Mouse (Mus musculus) monocyte, adult 2 months (primary cell): ENCODE data around the gene Trappc10.

Source experiments
- DNase-seq, 2 experiments: peaks; one replicate each; pipeline ENCODE4 v3.0.0; 2022; ENCODE audit warnings: low spot score in 2 of 2, low read depth in 1 of 2

Gene Trappc10

DNA sequence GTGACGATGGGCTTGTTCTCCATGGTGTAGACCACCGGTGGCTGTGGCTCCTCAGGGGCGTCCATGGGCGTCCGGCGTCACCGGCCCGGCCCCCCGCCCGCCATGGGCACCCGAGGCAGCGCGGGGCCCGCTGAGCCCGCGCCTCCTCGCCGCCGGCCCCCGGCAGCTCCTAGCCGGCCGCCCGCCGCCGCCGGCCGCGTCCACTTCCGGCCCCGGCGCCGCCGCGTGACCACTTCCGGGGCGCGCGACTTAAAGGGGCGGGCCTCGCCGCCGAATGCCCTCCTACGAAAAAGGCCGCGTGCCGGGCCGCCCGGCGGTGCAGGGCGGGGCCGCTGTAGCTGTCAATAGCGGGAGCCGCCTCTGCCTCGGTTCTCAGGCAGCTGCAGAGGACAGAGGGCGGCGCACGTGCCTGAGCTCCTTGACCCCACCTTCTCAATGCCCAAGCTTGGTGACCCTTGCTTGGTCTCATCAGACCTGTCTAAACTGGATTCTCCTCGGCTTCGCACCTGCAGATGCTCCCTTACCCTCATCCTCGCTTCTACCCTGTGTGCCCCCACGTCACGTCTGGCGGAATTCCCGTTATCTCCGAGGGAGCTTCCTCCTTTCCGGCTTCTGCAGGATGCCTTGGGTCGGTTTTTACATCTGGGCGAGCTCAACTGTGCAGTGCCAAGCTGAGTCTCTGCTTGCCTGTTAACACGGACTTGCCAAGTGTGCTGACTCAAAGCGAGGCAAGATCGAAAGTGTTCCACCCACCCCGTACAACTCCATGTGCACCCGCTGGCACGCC lies at the start of gene Trappc10:
Gene Trappc10 (minus strand): TSS at position 204 of the 787 bp plus-strand sequence.
- DNase-seq = peak; percentile 63 to 87

DNA sequence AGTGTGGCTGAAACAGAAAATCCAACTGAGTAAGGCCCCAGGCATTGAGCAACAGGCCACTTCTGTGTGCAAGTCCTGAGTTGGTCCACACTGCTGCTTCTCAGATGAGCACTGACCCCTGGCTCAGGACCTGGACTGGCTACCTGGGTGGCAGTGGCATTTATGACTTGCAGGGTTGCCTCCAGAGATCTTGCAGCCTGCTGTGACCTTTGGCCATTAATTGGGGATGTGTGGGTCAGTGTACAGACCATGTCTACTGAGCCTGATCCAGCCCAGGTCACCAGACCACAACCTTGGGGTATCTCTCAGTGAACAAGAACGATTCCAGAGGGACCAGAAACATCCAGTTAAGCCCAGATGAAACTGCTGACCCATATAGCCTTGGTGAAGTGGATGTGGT lies 49.1 kb upstream of the Trappc10 start:
- DNase-seq = no peak

DNA sequence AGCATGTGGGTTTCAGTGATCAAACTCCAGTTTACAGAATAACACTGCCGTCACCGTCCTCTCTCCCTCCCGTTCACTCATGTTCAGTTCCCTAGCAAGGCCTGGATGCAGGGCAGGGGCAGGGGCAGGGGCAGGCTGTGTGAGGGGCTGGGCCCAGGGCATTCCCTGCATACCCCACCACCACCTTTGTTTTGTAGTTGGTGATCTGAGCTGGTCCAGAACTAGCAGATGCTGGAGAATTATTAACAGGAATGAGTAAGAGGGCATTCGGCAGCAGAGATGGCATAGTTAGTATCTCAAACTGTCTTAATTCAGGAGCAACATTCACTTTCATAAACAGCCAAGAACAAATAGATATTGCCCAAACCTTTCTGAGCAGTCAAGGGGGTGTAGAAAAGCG lies 47.9 kb upstream of the Trappc10 start:
- no peak for DNase-seq

GRCm38 (mm10) chr10:78290730-78291535 lies 46.5 kb upstream of the Trappc10 start:
- no peak for DNase-seq

- DNase-seq = no peak
Measured at GRCm38 (mm10) chr10:78288896-78289295, 44.5 kb upstream of the Trappc10 start.

DNA sequence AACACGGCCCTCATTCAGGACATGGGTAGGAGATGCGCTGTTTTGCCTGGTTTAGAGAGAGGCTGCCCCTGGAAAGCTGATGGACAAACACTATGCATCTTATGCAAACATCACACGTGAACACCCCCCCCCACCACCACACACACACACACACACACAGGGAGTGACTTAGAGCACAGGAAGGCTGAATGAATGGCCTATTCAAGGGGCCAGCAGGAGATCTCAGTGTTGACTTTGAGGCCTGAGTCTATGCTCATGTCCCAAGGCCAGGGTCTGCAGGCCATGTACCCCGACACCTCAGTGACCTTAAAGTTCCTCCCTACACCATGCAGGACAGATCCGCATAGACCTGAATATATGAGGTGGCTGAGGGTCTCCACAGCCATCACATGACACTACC lies 43.7 kb upstream of the Trappc10 start:
- DNase-seq = no peak

GRCm38 (mm10) chr10:78287465-78288132 lies 43.2 kb upstream of the Trappc10 start:
- DNase-seq = no peak

- no peak for DNase-seq
Measured at GRCm38 (mm10) chr10:78285959-78286358, 41.5 kb upstream of the Trappc10 start.

DNA sequence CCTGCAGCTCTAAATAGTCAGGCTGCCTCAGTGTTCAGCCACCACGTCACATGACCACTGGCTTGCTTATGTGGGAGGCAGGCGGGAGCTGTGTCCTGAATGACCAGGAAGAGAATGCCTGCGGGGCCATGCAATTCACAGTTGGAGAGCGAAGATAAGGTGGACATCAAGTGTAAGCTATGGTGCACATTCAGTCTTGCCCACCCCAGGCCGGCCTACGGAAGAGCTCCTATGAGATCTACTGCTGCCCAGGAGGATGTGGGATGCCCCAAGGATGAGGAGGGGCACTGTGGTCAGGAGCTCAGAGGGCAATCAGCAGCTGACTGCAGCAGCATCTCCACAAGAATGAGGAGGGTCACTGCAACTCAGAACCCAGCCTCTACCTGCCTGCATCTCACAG lies 41.0 kb upstream of the Trappc10 start:
- no peak for DNase-seq

DNA sequence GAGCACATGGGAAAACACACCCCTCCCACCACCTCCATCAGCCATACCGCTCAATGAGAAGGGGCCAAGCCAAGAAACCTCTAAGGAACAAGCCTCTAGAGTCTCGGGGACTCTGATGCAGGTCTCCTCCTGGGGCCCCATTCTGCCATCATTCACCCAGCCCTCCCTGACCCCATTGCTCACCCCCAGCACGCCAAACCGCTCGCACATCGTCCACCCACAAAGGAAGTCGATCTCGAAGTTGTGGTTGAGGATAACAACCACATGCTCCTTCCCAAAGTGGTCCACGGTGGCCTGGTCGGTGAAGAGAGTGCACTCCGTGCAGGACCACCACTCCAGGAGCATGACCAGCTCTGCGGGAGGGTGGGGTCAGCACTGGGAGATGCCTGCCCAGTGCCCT lies 40.4 kb upstream of the Trappc10 start:
- DNase-seq = no peak

- no peak for DNase-seq
Measured at GRCm38 (mm10) chr10:78282411-78282810, 38.0 kb upstream of the Trappc10 start.

- DNase-seq = no peak
Measured at GRCm38 (mm10) chr10:78280486-78280885, 36.0 kb upstream of the Trappc10 start.

- DNase-seq = no peak
Measured at GRCm38 (mm10) chr10:78279210-78279609, 34.8 kb upstream of the Trappc10 start.

GRCm38 (mm10) chr10:78277835-78278234 lies 33.4 kb upstream of the Trappc10 start:
- DNase-seq = no peak

DNA sequence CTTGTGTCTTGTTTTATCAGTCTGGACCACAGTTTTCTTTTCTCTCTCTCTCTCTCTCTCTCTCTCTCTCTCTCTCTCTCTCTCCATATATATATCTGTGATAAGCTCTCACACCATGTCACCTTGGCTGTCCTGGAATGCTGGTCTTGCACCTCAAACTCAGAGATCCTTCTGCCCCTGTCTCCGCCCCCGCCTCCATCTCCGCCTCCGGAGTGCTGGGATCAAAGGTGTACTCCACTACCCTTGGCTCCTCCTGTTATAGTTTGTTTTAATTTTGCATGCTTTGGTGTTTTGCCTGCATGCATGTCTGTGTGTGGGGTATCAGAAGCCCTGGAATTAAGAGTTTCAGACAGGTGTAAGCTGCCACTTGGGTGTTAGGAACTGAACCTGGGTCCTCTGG lies 31.8 kb upstream of the Trappc10 start:
- no peak for DNase-seq

GRCm38 (mm10) chr10:78272932-78273331 lies 28.5 kb upstream of the Trappc10 start:
- DNase-seq = no peak

DNA sequence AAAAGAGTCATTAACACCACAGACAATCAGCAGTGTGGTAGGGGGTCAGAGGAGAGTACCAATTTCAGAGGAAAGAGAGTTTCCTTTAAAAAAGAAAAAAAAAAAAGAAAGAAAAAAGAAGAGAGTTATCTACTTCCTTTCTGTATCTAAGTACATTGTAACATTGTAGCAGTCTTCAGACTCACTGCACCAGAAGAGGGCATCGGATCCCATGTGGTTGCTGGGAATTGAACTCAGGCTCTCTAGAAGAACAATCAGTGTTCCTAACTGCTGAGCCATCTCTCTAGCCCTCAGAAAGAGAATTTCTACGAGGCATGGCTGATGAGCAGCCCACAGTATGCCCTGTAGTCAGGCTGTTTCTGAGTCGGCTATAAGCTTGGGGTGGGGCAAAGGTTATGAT lies 21.4 kb upstream of the Trappc10 start:
- no peak for DNase-seq

DNA sequence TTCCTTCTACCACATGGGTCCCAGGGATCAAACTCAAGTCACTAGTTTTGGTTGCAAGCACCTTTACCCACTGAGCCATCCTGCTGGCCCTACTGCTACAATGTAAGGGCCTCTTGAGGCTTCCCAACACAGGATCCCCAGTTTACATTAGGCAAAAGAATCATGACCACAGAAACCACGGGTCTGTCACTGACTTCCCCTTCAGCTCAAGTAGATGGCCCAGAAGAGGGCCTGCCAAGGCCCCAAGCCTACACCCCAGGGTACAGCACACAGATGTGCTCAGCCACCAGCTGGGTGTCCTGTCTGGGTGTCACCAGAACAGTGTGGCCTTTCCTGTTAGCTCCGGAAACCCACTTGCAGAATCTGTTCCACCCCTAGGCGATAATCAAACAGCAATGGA lies 20.3 kb upstream of the Trappc10 start:
- no peak for DNase-seq

- no peak for DNase-seq
Measured at GRCm38 (mm10) chr10:78260916-78261650, 16.6 kb upstream of the Trappc10 start.

GRCm38 (mm10) chr10:78260322-78260721 lies 15.9 kb upstream of the Trappc10 start:
- no peak for DNase-seq

DNA sequence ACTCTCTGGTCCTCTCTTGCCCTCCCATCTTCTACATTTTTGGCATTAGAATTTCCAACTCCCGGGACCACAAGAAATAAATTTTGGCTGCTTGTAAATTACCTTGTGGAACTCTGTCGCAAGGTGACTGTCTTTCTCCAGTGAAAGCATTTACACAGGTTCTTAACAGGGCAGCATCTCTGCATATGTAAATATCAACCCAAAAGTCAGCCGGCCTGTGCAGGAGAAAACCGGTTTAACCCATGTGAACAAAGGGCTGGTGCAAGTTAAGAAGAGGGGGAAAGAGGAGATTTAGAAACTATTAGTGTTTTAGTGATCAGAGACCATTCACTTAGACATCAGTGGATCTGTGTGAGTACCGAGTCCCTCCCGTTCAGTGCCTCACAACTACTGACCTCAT lies 15.3 kb upstream of the Trappc10 start:
- no peak for DNase-seq
